Mouse (Mus musculus) lung, postnatal 10 days (tissue): ENCODE data around the gene Gtdc1.

ENCODE experiments used
- DNase-seq: peaks from one replicate; pipeline ENCODE4 v3.0.0; 2021

The Gtdc1 gene

GRCm38 (mm10) chr2:44927482-44927811, at the start of gene Gtdc1:
Gene Gtdc1, minus strand, starts transcription at chr2:44927657.
- no peak for DNase-seq

GRCm38 (mm10) chr2:44977051-44977450, 49.6 kb upstream of the Gtdc1 start:
- no peak for DNase-seq

GRCm38 (mm10) chr2:44976484-44976883, 49.0 kb upstream of the Gtdc1 start:
- DNase-seq, result no peak

GRCm38 (mm10) chr2:44973828-44974227, 46.4 kb upstream of the Gtdc1 start:
- DNase-seq, result no peak

GRCm38 (mm10) chr2:44970087-44970646, 42.7 kb upstream of the Gtdc1 start:
- no peak for DNase-seq

- DNase-seq, result no peak
Measured at GRCm38 (mm10) chr2:44969640-44970039, 42.2 kb upstream of the Gtdc1 start.

- DNase-seq, result no peak
Measured at GRCm38 (mm10) chr2:44969226-44969625, 41.8 kb upstream of the Gtdc1 start.

DNA sequence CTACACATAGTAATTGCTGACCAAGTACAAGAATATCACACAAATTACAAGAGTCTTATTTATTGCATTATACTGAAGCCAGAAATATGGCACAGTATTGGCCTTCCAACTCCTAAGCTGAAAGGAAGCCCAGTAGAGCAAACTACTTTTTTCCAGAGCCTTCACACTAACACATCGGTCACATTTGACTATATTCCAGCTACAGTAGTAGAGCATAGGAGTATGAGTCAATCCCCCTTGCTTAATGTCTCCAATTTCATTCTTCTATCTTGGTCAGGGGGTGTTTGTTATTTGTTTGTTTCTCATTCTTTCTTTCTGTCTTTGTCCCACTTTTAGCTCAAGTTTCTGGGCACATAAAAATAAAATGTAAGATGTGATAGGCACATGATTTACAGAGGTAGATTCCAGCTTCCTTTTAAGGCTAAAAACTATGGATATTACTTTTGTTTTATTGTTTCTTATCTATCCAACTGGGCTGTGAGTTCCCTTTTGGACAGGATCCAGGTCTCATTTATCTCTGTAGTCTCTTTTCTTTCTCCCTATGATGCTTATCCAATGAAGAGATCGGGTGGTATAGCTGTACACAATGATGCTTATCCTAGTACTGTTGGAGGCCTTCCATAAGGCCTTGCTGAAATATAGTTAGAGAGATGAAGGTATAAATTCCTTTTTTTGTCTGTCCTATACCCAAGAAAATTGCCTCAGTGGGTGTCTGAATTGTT, 38.5 kb upstream of the Gtdc1 start:
- no peak for DNase-seq

DNA sequence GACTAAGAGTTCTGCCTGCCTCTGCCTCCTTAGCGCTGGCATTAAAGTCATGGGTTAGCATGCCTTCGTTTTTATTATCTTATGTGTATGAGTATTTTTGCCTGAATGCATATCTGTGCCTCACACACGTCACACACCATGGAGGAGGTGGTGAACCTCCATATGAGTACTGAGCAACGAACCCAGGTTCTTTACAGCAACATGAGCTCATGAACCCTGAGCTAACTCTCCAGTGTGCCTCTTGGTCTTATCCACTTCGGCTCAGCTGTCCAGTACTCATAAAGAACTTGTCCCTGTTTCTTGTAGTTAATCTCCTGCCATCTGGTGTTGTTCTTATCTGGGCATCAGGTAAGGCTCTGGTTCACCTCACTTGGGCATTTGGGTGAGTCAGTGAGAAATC, 35.2 kb upstream of the Gtdc1 start:
- no peak for DNase-seq

DNA sequence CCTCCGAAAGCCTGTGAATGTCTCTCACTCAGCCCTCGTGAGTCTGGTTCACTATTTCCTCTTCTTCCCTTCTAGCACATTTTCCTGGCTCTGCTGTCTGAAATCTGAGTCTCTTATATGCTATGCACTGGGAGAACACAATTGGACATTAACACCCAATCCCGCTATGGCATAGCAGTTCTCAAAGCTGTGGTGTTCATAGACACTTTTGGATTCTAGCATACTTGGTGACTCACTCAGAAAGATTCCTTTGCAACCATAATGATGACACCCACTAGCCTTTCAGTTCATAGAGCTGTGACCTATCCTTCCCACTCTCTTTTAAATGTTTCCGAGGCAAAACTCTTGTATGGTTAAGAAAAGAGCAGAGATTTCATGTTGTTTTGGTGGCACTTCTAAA, 33.7 kb upstream of the Gtdc1 start:
- DNase-seq, result no peak

DNA sequence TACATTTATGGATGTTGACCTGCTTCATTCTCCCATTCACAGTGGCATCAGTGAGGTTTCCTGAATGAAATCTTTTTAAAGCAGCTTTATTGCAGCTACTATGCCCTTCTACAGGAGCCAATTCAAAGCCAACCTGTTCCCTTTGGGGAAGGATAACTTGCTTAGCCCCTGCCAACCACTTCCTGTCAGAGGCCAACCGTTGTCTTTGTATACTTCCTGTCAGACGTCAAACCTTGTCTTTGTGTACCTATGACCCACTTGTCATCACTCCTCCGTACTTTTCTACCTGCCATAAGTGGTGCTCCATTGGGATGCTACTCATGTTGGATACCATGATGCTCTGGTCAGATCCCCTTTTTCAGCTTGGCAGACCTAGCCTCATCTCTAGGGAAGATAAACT, 33.1 kb upstream of the Gtdc1 start:
- DNase-seq, result no peak

- no peak for DNase-seq
Measured at GRCm38 (mm10) chr2:44957329-44957797, 29.9 kb upstream of the Gtdc1 start.

- DNase-seq, result peak; percentile 46
Measured at GRCm38 (mm10) chr2:44956232-44956631, 28.8 kb upstream of the Gtdc1 start.

DNA sequence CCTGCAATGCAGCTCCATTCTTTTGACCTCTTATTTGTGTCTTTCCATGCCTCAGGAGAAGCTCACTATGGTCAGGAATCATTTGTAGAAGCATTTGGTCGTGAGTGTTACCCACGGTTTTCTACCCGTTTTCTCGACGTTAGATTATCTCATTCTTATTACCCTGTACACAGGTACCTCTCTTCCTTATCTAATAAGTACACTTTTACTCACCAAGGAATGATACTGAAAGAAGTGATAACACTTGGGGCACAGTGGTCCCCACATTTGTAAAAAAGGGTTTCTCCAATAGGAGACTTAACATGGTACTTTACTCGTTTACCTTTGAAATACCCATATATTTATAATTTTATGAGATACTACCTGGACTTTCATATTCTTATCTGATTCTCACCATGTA, 28.0 kb upstream of the Gtdc1 start:
- no peak for DNase-seq

- DNase-seq, result no peak
Measured at GRCm38 (mm10) chr2:44954180-44954579, 26.7 kb upstream of the Gtdc1 start.

DNA sequence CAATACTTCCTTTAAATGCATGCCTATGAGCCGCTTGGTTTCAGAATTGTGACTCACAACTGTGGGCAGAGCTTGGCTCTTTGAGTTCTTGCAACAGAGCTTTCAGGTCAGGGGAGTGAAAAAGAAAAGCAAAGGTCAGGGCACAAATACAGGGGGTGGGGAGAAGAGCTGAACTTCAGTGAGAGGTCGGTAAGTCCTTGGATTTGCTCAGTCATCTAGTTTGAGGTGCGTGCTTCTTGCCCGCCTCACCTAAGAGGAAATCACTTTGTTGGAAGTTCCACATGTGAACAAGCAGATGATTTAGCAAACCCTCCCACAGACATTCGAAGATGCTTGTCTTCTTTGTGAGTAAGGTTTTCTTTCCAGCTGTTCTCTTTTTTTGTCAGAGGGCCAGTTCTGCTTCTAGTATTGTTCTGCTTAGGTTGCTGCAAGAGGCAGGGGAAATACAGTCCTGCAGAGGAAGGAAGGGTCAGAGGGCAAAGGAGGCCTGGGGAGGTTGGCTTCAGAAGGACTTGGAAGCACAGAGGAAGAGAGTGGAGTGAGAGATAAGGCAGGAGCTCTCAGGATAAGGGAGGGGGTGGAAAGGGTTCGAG, 25.5 kb upstream of the Gtdc1 start:
- no peak for DNase-seq

- DNase-seq, result no peak
Measured at GRCm38 (mm10) chr2:44951651-44952213, 24.3 kb upstream of the Gtdc1 start.

GRCm38 (mm10) chr2:44944689-44945088, 17.2 kb upstream of the Gtdc1 start:
- DNase-seq, result no peak

DNA sequence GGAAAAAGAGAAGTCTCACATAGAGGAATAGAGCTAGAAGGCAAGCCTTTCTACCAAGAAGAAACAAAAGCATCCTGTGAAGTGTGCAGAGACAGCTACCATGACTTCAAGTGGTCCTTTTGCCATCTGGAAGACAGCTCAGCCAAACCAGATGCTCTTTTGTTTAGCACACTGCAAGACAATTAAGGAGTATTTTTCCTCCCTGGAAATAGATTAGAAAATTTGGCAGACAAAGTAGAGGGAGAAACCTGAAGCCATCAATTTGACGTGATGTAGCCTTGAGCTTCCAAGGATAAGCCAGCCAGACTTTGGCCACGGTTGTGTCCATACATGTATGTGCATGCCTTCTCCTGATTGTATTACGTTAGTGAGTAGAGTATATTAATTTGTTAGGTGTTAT, 3.5 kb upstream of the Gtdc1 start:
- DNase-seq, result no peak

- DNase-seq, result no peak
Measured at GRCm38 (mm10) chr2:44928631-44929030, 1.2 kb upstream of the Gtdc1 start.

- peak; percentile 95 for DNase-seq
Measured at GRCm38 (mm10) chr2:44926683-44927481, 575 bp downstream of the Gtdc1 start.

DNA sequence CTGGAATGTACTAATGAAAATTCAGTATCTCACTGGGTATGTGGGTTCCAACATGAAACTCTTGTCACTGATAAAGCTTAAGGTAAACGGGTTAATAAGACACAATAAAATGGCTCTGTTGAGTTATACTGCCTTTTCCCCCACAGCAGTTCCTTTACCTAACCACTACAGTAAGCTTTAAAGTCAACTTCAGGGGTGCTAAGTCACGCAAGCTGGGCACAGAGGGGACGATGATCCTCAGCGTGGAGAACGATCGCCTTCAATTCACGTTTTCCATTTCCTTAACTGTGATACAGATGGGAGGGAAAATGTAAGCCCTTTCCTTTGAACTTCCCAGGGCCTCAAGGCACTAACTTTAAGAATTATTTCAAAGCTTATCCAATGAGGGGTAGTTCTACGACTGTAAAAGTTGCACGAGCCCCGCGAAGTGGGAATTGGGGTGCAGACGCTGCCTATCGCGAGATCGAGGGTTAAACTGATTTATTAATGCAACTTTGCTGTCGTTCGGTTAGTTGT, 1.2 kb downstream of the Gtdc1 start:
- DNase-seq, result no peak

- no peak for DNase-seq
Measured at GRCm38 (mm10) chr2:44924618-44925017, 2.8 kb downstream of the Gtdc1 start.
